Mouse (Mus musculus) ovary, adult 10 weeks (tissue): Measurements from ENCODE around the gene Mgat4a. TPM values are rescaled to one million over a fixed set of nuclear protein-coding genes. Genes with fewer than 3 reads are reported as not detected.

Experiments used
- polyA plus RNA-seq: library from polyadenylated mRNA; stranded (reverse); fragments of 350-450 nt; fragmentation: Illumina TruSeq; extraction: RNeasy Lipid Tissue Mini Kit (QIAGEN cat#74804); gene quantifications from one replicate; pipeline ENCODE4 v1.2.3, GENCODE M21; 2014

Gene Mgat4a
- polyA plus RNA-seq: 16.6 TPM

DNA sequence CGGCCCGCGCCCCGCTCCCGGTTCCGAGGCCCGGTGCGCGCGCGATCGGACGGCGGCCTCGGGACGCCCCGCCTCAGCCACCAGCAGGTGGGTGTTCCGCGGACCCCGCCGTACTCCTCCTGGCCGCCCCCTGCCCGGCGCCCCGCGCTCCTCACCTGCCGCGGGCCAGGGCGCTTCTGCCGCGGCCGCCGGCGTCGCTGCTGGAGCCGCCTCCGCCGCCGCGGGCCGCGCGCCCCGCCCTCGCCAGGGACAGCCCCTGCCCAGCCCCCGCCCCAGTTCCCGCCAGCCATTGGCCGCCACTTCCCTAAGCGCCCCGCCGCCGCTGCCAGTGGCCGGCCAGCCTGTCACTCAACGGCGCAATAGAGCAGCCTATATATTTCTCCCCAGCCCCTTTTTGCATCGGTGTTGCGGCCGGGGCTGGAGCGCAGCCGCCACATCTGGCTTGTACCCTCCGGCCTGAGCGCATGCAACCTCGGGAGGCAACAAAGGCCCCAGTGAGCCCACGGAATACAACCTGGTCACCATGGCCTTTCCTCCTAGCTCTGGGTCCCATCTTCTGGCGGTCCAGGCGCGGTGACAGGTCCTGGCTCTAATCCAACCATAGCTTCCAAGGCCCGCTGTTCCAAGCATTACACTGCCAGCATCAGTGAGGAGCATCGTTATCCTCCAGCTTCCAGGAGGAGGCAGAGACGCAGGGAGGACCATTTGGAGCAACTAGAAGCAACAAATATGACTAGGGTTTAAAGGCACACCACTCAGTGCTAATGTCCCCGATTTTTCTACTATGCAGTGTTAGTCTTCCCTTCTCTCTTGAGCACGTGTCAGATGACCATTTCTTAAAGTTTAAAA is at the start of gene Mgat4a:
TSS of gene Mgat4a (minus strand) at position 207 of the 849 bp plus-strand sequence.

GRCm38 (mm10) chr1:37429366-37430296 is 111.2 kb downstream of the Mgat4a start, which contains the start of the genes Coa5 and Unc50:
TSS of gene Coa5 (minus strand) at chr1:37430103.
TSS of gene Unc50 (plus strand) at chr1:37430139.

Other genes starting within 250 kb of the Mgat4a start
- 7.7 TPM for gene Inpp4a, start 241.2 kb downstream of the Mgat4a start, polyA plus RNA-seq
- 128 TPM for gene Coa5, start 110.9 kb downstream of the Mgat4a start, polyA plus RNA-seq
- 40.1 TPM for gene Unc50, start 110.9 kb downstream of the Mgat4a start, polyA plus RNA-seq
- 1.1 TPM for gene 2010300C02Rik, start 179.1 kb upstream of the Mgat4a start, polyA plus RNA-seq